ENCODE assay signal across 8 mouse cellular contexts in the genomic region with DNA sequence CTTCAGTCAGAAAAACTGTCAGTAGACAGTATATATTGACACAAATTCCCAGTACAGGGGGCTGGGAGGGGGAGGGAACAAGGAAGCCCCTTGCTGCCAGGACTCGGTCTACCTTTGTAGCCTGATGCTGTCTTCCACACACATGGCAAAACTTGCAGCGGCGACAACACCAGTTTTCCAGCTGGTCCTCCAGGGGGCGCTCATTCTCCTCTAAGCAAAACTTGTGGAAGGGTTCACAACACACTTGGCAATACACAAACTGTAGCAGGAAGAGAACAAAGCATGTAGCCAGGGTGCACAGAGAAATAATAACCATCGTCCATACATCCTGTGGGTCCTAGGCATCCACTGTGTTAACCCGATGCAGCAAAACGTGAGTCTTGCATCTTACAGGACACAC. TPM values are rescaled to one million over a fixed set of nuclear protein-coding genes. Genes with fewer than 3 reads are reported as not detected.
DNase-seq lines count a peak whose midpoint lies in the region; ATAC-seq lines count a peak whose summit lies in the region.

No protein-coding gene starts in this region.

- WGBS in forebrain, embryonic 11.5 days, result 55% methylated on average over 7 of the region's 7 CpGs
- WGBS in forebrain, embryonic 13.5 days, result 50% methylated on average over 7 of the region's 7 CpGs

- no peaks in the 10 kb centered on the region for H3K9me3 ChIP-seq in forebrain, embryonic 11.5 days (ENCODE audit: control insufficient read depth, low read length)
- no peaks in the 10 kb centered on the region for H3K9me3 ChIP-seq in forebrain, embryonic 13.5 days (replicated peaks)

- H3K4me2 ChIP-seq in forebrain, embryonic 11.5 days (ENCODE audit: low read depth, low read length, severe bottlenecking), result no peak overlapping the region
- H3K4me2 ChIP-seq in forebrain, embryonic 13.5 days, result no peak overlapping the region

- H3K9ac ChIP-seq in forebrain, embryonic 11.5 days (ENCODE audit: low read length), result no peak overlapping the region
- H3K9ac ChIP-seq in forebrain, embryonic 13.5 days, result no peak overlapping the region

- H3K4me3 ChIP-seq in forebrain, embryonic 11.5 days (ENCODE audit: low read depth, low read length), result no peak overlapping the region
- H3K4me3 ChIP-seq in forebrain, embryonic 13.5 days, result no peak overlapping the region

- ATAC-seq in forebrain, embryonic 11.5 days (replicated peaks; ENCODE audit: low FRiP score), result no peak
- no peak for ATAC-seq in forebrain, embryonic 13.5 days
- ATAC-seq in monocyte, adult 5-6 weeks (replicated peaks; ENCODE audit: insufficient number of reproducible peaks, low FRiP score, low TSS enrichment, poor library complexity, severe bottlenecking), result peak; percentile 70; the same call in 1 of the 2 replicates

- DNase-seq in forebrain, embryonic 11.5 days (ENCODE audit: low spot score), result peak; percentile 89
- peak; percentile 78 for DNase-seq in T-cell, adult 2 months (ENCODE audit: low spot score)
- DNase-seq in cerebellum, postnatal 4 days (ENCODE audit: low spot score in 2 of 2), result peak; percentile 66 to 70
- peak; percentile 14 to 55 for DNase-seq in heart, adult 9 months (ENCODE audit: low spot score in 2 of 2)
- DNase-seq in left cerebral cortex, adult 18-20 months (ENCODE audit: low spot score in 2 of 2), result peak; percentile 75 to 76
- DNase-seq in telencephalon, adult 2 months (ENCODE audit: low read depth, low spot score), result peak; percentile 65

- H3K27ac ChIP-seq in forebrain, embryonic 11.5 days (ENCODE audit: low read depth, low read length), result no peak overlapping the region
- no peak overlapping the region for H3K27ac ChIP-seq in forebrain, embryonic 13.5 days

- H3K4me1 ChIP-seq in forebrain, embryonic 11.5 days (replicated peaks; ENCODE audit: control insufficient read depth, insufficient read depth, low read length), result no peaks in the 10 kb centered on the region
- H3K4me1 ChIP-seq in forebrain, embryonic 13.5 days, result no peaks in the 10 kb centered on the region

- peaks cover 30% of the 10 kb centered on the region for H3K36me3 ChIP-seq in forebrain, embryonic 11.5 days (ENCODE audit: control insufficient read depth, insufficient read depth, low read length)
- H3K36me3 ChIP-seq in forebrain, embryonic 13.5 days (ENCODE audit: poor library complexity, severe bottlenecking), result peaks cover 93% of the 10 kb centered on the region

- H3K27me3 ChIP-seq in forebrain, embryonic 11.5 days (ENCODE audit: control insufficient read depth, insufficient read depth, low read length), result no peaks in the 10 kb centered on the region
- no peaks in the 10 kb centered on the region for H3K27me3 ChIP-seq in forebrain, embryonic 13.5 days

RNA-seq across cellular contexts. Expression of gene Ttc36, which starts 33.6 kb away (rescaled TPM):
- not detected in 2 replicates for polyA plus RNA-seq in forebrain, embryonic 11.5 days (2014; fragmentation: Nextera tagmentation; extraction: Ambion mirVana)
- polyA plus RNA-seq in forebrain, embryonic 13.5 days (2015; fragmentation: Nextera tagmentation; extraction: Ambion mirVana), result 0.60 TPM in 1 of 2 replicates, not detected in the other
- under 1 TPM; 0.80 to 0.95 TPM for total RNA-seq in left cerebral cortex, adult 18-20 months (2021)
- total RNA-seq in monocyte, adult 5-6 weeks (2017), result not detected in 3 replicates

RNA-seq across cellular contexts. Expression of gene Tmem25, which starts 37.3 kb away (rescaled TPM):
- 2.4 and 3.6 TPM in 2 replicates for polyA plus RNA-seq in forebrain, embryonic 11.5 days (2014; fragmentation: Nextera tagmentation; extraction: Ambion mirVana)
- polyA plus RNA-seq in forebrain, embryonic 13.5 days (2015; fragmentation: Nextera tagmentation; extraction: Ambion mirVana), result 3.9 and 4.8 TPM in 2 replicates
- total RNA-seq in left cerebral cortex, adult 18-20 months (2021), result 10 to 100 TPM; 52.2 to 66.1 TPM
- 0.48 TPM in 1 of 3 replicates, not detected in the others for total RNA-seq in monocyte, adult 5-6 weeks (2017)

RNA-seq across cellular contexts. Expression of gene Kmt2a, which starts 44.7 kb away (rescaled TPM):
- polyA plus RNA-seq in forebrain, embryonic 11.5 days (2014; fragmentation: Nextera tagmentation; extraction: Ambion mirVana), result 18.2 and 23.2 TPM in 2 replicates
- 22.7 and 23.3 TPM in 2 replicates for polyA plus RNA-seq in forebrain, embryonic 13.5 days (2015; fragmentation: Nextera tagmentation; extraction: Ambion mirVana)
- total RNA-seq in left cerebral cortex, adult 18-20 months (2021), result 10 to 100 TPM; 84.1 to 88.1 TPM
- 11.5 to 40.0 TPM (median 13.4 TPM) in 3 replicates for total RNA-seq in monocyte, adult 5-6 weeks (2017)

Comparison
In these comparisons a context has a peak if more than half of its experiments do, and no peak if none do; other contexts are left out.
1. DNase-seq: peak in every context shown above with its lines; median percentile 89 in forebrain, embryonic 11.5 days; 78 in T-cell, adult 2 months; 76 in left cerebral cortex, adult 18-20 months; 68 in cerebellum, postnatal 4 days; 65 in telencephalon, adult 2 months; 34 in heart, adult 9 months.
2. RNA of gene Tmem25, which starts 37.3 kb away (total RNA-seq): 52.2 to 66.1 TPM in left cerebral cortex, adult 18-20 months; 0.48 TPM in monocyte, adult 5-6 weeks; every median in the first group is over 10 times any median in the second.